Mouse (Mus musculus) midbrain, embryonic 11.5 days (tissue): ENCODE results near the gene Gm10645. TPM values are rescaled to one million over a fixed set of nuclear protein-coding genes. Genes with fewer than 3 reads are reported as not detected.

Source experiments
- ATAC-seq: fragments of 200-750 bp; cut with Nextera tagmentation; 2 replicates; pipeline ENCODE4 v1.8.0; 2017; ENCODE audit warnings: moderate TSS enrichment, moderate library complexity; ENCODE audit not compliant: low FRiP score
- DNase-seq: peaks from one replicate; pipeline ENCODE4 v3.0.0; 2015; ENCODE audit warnings: low spot score; ENCODE audit errors: missing footprints
- H3K27ac ChIP-seq: fragments of 300-500 bp; sonication (generic); 2 replicates; pipeline ENCODE4 v1.5.1; 2014; ENCODE audit warnings: low read depth, low read length
- H3K27me3 ChIP-seq: fragments of 300-500 bp; sonication (generic); 2 replicates; pipeline ENCODE4 v1.6.1; 2014; ENCODE audit warnings: mild to moderate bottlenecking, low read length, moderate library complexity, mixed read lengths; ENCODE audit not compliant: control insufficient read depth, insufficient read depth
- H3K36me3 ChIP-seq: fragments of 300-500 bp; sonication (generic); 2 replicates; pipeline ENCODE4 v1.6.1; 2014; ENCODE audit warnings: mild to moderate bottlenecking, low read length, moderate library complexity, mixed read lengths; ENCODE audit not compliant: control insufficient read depth, insufficient read depth
- H3K4me1 ChIP-seq: fragments of 300-500 bp; sonication (generic); 2 replicates; pipeline ENCODE4 v1.6.1; 2014; ENCODE audit warnings: low read length; ENCODE audit not compliant: control insufficient read depth, insufficient read depth
- H3K4me2 ChIP-seq: fragments of 300-500 bp; sonication (generic); 2 replicates; pipeline ENCODE4 v1.6.1; 2014; ENCODE audit warnings: mild to moderate bottlenecking, moderate library complexity
- H3K4me3 ChIP-seq: fragments of 300-500 bp; sonication (generic); 2 replicates; pipeline ENCODE4 v1.5.1; 2014; ENCODE audit warnings: low read depth, low read length
- H3K9ac ChIP-seq: fragments of 300-500 bp; sonication (generic); 2 replicates; pipeline ENCODE4 v1.6.1; 2014; ENCODE audit warnings: low read length
- H3K9me3 ChIP-seq: fragments of 300-500 bp; sonication (generic); 2 replicates; pipeline ENCODE4 v1.6.1; 2016; ENCODE audit warnings: low read length; ENCODE audit not compliant: control insufficient read depth
- WGBS: fragments of 180-500 bp; shearing (Covaris S2); extraction: QIAGEN DNeasy Blood & Tissue Kit; methylation state at CpG from one replicate; pipeline ENCODE4 v1.1.7; 2014; 5-methylcytosine and 5-hydroxymethylcytosine counted together
- polyA plus RNA-seq: library from polyadenylated mRNA; unstranded; fragments of >200 nt; fragmentation: Nextera tagmentation; extraction: Ambion mirVana; gene quantifications from 2 replicates; pipeline ENCODE4 v1.2.1, GENCODE M21; 2014

Gene Gm10645
- polyA plus RNA-seq, 1 experiment from 2014 or later: 6.6 TPM

DNA sequence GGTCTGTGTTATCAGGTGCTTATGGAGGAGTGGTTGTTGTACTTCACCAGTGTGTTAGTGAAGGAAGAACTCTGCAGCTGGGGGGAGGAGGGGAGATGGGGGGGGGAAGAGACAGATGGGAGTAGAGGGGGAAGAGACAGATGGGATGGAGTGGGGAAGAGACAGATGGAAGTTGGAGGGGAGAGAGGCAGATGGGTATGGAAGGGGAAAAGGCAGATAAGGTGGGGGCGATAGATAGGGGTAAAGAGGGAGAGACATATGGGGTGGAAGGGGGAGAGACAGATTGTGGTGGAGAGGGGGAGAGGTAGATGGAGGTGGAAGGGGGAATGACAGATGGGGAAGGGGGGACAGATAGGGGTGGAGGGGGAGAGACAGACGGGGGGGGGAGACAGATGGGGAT, 10.8 kb upstream of the Gm10645 start:
- H3K9me3 ChIP-seq: no peaks in the 10 kb centered on the region
- 44% methylated on average over 2 of the region's 2 CpGs for whole genome bisulfite sequencing
- ATAC-seq: peak; percentile 53
- H3K27ac ChIP-seq: peak overlapping the region; percentile 73
- no peak overlapping the region for H3K4me3 ChIP-seq
- peaks cover 40% of the 10 kb centered on the region for H3K4me1 ChIP-seq
- peak overlapping the region; percentile 23; the same call in 1 of the 2 replicates for H3K4me2 ChIP-seq
- DNase-seq: no peak
- H3K36me3 ChIP-seq: no peaks in the 10 kb centered on the region
- H3K27me3 ChIP-seq: no peaks in the 10 kb centered on the region
- H3K9ac ChIP-seq: no peak overlapping the region; the same call in 1 of the 2 replicates

DNA sequence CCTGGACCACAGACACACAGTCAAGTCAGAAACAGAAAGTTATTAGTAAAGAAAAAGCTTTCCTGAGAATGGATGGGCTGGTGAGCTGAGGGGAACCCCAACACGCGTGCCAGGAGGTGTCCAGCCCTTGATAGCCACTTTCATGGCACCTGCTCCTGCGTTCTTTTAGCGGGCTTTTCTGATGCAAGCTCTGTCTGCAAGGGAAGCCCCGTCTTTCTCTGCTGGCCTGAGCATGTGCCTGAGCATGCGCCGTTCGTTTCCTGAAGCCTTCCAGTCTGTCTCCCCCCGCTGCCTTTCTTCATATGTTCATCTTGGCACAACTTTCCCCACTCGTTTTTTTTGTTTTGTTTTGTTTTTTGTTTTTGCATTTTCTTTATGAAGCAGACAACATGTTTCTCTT, 9.7 kb upstream of the Gm10645 start:
- no peak for ATAC-seq

DNA sequence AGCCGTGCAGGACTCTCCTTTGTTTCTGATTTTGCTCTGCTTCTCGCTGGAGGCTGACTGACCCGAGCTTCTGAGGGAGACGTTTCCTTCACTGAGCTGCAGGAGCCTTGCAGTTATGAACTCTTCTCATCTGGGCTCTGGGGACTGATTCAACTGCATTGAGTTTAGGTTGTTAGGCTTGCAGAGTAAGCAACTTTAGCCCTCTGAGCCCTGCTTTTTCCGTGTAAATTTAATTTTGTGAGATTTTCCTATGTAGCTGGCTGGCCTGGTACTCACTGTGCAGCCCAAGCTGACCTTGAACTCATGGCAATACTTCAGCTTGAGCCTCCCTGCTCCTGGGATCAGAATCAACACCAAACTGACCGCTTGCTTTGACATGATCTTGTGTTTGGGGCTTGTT, 4.9 kb upstream of the Gm10645 start:
- Histone ChIP-seq H3K9ac (no peak overlapping the region), H3K36me3 (no peaks in the 10 kb centered on the region), H3K27me3 (no peaks in the 10 kb centered on the region), H3K4me2 (no peak overlapping the region), H3K9me3 (no peaks in the 10 kb centered on the region), H3K4me1 (peaks cover 14% of the 10 kb centered on the region), H3K4me3 (no peak overlapping the region), H3K27ac (no peak overlapping the region)
- WGBS: 41% methylated on average over 6 of the region's 6 CpGs
- no peak for ATAC-seq
- DNase-seq: peak; percentile 89

More for the DNA sequence above, 9.7 kb upstream of the Gm10645 start:
- no peak for DNase-seq
- Histone ChIP-seq H3K4me2 (no peak overlapping the region), H3K9ac (peak overlapping the region; percentile 20; the same call in 1 of the 2 replicates), H3K27ac (peak overlapping the region; percentile 32; the same call in 1 of the 2 replicates), H3K9me3 (no peaks in the 10 kb centered on the region), H3K4me3 (no peak overlapping the region), H3K36me3 (no peaks in the 10 kb centered on the region), H3K4me1 (peaks cover 40% of the 10 kb centered on the region), H3K27me3 (no peaks in the 10 kb centered on the region)
- WGBS: 72% methylated on average over 10 of the region's 10 CpGs

DNA sequence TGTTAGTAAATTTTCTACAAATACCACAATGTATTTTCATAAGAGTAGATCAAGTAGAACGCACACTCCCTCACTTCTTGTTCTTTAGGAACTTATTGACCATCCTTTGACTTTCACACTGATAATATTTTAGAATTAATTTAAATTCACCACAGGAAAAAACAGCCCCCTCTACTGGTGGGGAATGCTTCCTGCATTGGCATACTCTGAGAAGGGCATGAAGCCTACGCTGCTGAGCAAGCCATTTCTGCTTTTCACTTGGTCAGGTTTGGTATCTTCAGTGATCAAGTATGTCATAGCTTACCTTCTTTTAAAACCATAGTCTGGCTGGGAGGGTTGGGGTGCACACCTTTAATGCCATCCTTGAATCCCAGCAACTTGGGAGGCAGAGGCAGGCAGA, 3.7 kb upstream of the Gm10645 start:
- WGBS: 94% methylated on average over 2 of the region's 2 CpGs
- DNase-seq: no peak

DNA sequence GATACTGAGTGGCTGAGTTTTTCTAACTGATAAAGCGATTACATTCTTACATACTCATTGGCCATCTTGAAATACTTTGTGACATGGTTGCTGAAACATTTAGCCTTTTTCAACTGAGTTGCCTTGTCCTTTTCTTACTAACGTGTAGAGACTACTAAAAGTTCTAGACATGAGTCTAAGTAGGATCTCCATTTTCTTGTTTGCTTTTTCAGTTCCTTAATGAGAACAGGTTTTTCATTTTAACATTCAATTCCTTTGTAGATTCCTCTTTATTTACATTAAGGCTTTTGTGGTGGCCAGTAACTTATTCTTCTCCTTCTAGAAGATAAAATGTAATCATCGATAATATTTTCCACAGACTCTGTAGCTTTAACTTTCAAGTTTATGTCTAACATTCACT, 3.2 kb upstream of the Gm10645 start:
- no peaks in the 10 kb centered on the region for H3K9me3 ChIP-seq
- 89% methylated on average over 3 of the region's 3 CpGs for WGBS
- H3K27ac ChIP-seq: no peak overlapping the region
- no peak overlapping the region for H3K4me2 ChIP-seq
- H3K27me3 ChIP-seq: no peaks in the 10 kb centered on the region
- ATAC-seq (no peak), DNase-seq (no peak)
- H3K9ac ChIP-seq: no peak overlapping the region
- peaks cover 12% of the 10 kb centered on the region; the same call in 1 of the 2 replicates for H3K4me1 ChIP-seq
- H3K4me3 ChIP-seq: no peak overlapping the region
- H3K36me3 ChIP-seq: no peaks in the 10 kb centered on the region

More for the DNA sequence above, 3.7 kb upstream of the Gm10645 start:
- H3K4me3 ChIP-seq: no peak overlapping the region
- H3K9ac ChIP-seq: no peak overlapping the region
- H3K27me3 ChIP-seq: no peaks in the 10 kb centered on the region
- peaks cover 12% of the 10 kb centered on the region; the same call in 1 of the 2 replicates for H3K4me1 ChIP-seq
- ATAC-seq: no peak
- H3K36me3 ChIP-seq: no peaks in the 10 kb centered on the region
- H3K9me3 ChIP-seq: no peaks in the 10 kb centered on the region
- H3K4me2 ChIP-seq: no peak overlapping the region
- H3K27ac ChIP-seq: no peak overlapping the region

DNA sequence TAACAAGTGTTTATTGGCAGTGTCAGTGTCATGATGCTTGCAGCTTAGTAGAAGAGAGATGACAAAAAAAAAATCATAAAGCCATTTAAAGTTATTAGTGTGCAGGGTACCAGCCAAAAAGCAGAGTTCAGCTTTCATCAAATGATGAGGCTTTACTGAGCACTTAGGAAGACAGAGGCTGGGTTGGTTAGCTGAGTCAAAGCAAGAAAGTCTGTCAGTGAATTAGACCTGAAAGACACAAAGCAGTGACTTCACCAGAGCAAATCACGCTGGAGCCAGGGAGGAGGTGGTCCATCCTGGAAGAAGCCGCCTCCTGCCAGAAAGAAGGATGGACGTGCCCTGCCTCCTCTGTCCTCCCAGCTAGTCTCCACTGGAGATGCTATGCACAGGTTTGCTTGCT, 2.0 kb upstream of the Gm10645 start:
- no peaks in the 10 kb centered on the region for H3K27me3 ChIP-seq
- no peak for ATAC-seq
- H3K9ac ChIP-seq: no peak overlapping the region
- 18% methylated on average over 3 of the region's 3 CpGs for WGBS
- peak overlapping the region; percentile 86; the same call in 1 of the 2 replicates for H3K4me3 ChIP-seq
- H3K4me1 ChIP-seq: peaks cover 12% of the 10 kb centered on the region; the same call in 1 of the 2 replicates
- no peaks in the 10 kb centered on the region for H3K9me3 ChIP-seq
- H3K4me2 ChIP-seq: peak overlapping the region; percentile 49
- H3K27ac ChIP-seq: no peak overlapping the region
- no peaks in the 10 kb centered on the region for H3K36me3 ChIP-seq
- DNase-seq: no peak

DNA sequence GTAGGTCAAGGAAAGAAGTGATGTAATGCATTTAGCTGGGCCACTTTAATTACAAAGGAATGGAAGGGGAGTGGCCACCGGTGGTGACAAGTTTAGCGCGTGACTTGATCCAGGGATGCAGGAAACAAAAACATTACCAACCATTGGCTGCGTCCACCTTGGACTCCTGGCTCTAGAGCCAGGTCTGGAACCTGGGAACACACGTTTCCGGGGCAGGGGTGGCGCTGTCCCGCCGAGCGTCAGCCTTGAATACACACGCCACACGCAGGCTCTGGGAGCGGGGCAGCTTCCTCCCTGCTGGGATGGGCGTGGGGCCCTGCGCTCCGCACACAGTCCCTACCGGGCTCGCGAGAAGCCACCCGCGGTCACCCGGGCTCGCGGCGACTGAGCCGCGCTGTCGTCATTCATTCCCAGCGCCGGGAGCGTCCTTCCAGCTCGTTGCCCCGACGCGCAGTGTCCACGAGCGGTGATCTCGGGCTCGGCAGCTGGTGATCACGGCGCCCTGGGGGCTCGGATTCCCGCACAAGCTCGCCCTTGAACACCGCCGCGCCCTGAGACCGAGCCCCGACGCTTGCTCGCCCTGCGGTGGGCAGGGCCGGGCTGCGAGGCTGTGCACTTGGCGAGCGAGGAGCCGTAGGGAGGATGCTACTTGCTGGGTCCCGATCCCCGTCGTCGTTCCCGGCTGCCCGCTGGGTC, 587 bp downstream of the Gm10645 start, which contains the start of gene Tbc1d9:
TSS of gene Tbc1d9 (plus strand) at position 118 of the 696 bp plus-strand sequence.
- peak within 1 kb of the TSS; percentile 49 for H3K4me2 ChIP-seq
- H3K9ac ChIP-seq: peak within 1 kb of the TSS; percentile 98
- peak; percentile 97 for DNase-seq
- peak within 1 kb of the TSS; percentile 86 for H3K4me3 ChIP-seq
- H3K27me3 ChIP-seq: no peaks in the 10 kb centered on the region
- H3K36me3 ChIP-seq: no peaks in the 10 kb centered on the region
- H3K9me3 ChIP-seq: no peaks in the 10 kb centered on the region
- peaks cover 12% of the 10 kb centered on the region; the same call in 1 of the 2 replicates for H3K4me1 ChIP-seq
- H3K27ac ChIP-seq: peak within 1 kb of the TSS; percentile 88
- ATAC-seq: peak; percentile 91
- under 1% methylated on average over 63 of the region's 63 CpGs for WGBS

DNA sequence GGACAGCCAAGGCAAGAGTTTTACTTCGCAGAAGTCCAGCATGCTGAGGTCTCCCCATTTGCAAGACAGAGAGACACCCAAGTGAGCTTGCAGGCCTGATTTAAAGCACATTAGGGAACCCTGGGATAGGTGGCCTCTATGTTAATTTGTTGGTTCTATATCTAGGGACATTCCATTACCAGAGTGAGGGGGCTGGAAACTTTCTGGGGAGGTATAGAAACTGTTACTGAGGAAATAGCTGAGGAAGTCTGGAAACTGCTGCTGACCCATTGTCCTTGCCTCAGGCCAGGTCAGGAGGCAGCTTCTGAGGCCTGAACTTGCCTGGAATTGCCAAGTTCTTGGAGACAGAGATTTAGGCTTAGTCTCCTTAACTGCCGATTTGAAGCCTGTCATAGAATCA, 5.4 kb downstream of the Gm10645 start:
- peak; percentile 44 for DNase-seq
- WGBS: 71% methylated on average over 2 of the region's 2 CpGs
- H3K4me3 ChIP-seq: no peak overlapping the region
- H3K27ac ChIP-seq: no peak overlapping the region
- H3K9ac ChIP-seq: no peak overlapping the region
- no peak overlapping the region for H3K4me2 ChIP-seq
- H3K9me3 ChIP-seq: no peaks in the 10 kb centered on the region
- peaks cover 3% of the 10 kb centered on the region; the same call in 1 of the 2 replicates for H3K4me1 ChIP-seq
- no peaks in the 10 kb centered on the region for H3K36me3 ChIP-seq
- no peaks in the 10 kb centered on the region for H3K27me3 ChIP-seq
- ATAC-seq: no peak

DNA sequence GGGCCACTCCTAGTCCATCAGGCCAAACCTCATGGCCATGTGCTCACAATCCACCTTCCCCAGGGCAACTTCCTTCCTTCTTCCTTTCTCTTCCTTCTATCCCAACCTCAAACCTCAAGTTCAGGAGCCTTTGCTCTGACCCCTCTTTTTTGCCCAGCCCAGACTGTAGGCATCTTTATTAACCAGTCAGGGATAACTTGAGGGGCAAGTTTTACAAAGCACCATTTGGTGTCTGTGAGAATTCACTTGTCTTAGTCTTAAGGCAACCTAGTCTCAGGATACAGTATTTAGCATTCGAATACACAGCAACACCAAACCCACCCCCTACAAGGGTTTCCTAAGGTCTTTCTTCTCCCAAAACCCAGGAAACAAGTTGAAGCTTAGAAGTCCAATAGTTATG, 6.4 kb downstream of the Gm10645 start:
- no peaks in the 10 kb centered on the region for H3K9me3 ChIP-seq
- no peaks in the 10 kb centered on the region for H3K27me3 ChIP-seq
- DNase-seq (peak; percentile 49), ATAC-seq (no peak)
- no peak overlapping the region for H3K27ac ChIP-seq
- no peaks in the 10 kb centered on the region for H3K36me3 ChIP-seq
- 49% methylated on average over 1 of the region's 1 CpGs for WGBS
- H3K9ac ChIP-seq: no peak overlapping the region
- H3K4me3 ChIP-seq: no peak overlapping the region
- no peaks in the 10 kb centered on the region for H3K4me1 ChIP-seq
- H3K4me2 ChIP-seq: no peak overlapping the region
